Mouse (Mus musculus) cortical plate, adult 2 months (tissue): ENCODE measurements around the gene Lama5.

Experiments used
- CTCF ChIP-seq: fragments of 200-500 bp; IDR thresholded peaks from 2 replicates; pipeline ENCODE4 v1.5.1; 2011; ENCODE audit warnings: mild to moderate bottlenecking, control low read depth, low read length; ENCODE audit not compliant: insufficient read depth; ENCODE audit errors: extremely low read depth
- POLR2A ChIP-seq: fragments of 200-500 bp; IDR thresholded peaks from 2 replicates; pipeline ENCODE4 v1.6.1; 2011; ENCODE audit warnings: mild to moderate bottlenecking, low read length, control low read depth; ENCODE audit not compliant: insufficient read depth; ENCODE audit errors: extremely low read depth

- TF ChIP-seq CTCF (no peak), POLR2A (no peak)
Measured at GRCm38 (mm10) chr2:180228060-180228458, 2.4 kb upstream of the Lama5 start.
